Mouse (Mus musculus): ENCODE measurements at regions not wholly inside any gene's neighbourhood (a gene's known extent, or its start where the extent isn't known, plus 50 kb on each side); places are given as distances from the start of the nearest gene placed in this dataset.

GRCm38 (mm10) chr15:50942429-50942828 lies 2942.3 kb upstream of the Gm7489 start:
- Histone ChIP-seq H3K4me3 (ENCODE audit: low read depth, low read length) (no peak overlapping the region), H3K4me2 (ENCODE audit: low read depth) (no peak overlapping the region), H3K27ac (ENCODE audit: low read depth, low read length) (no peak overlapping the region), H3K27me3 (ENCODE audit: control insufficient read depth, insufficient read depth, low read length) (no peaks in the 10 kb centered on the region), H3K36me3 (ENCODE audit: control insufficient read depth, insufficient read depth, low read length) (no peaks in the 10 kb centered on the region), H3K9ac (ENCODE audit: low read length) (no peak overlapping the region), H3K4me1 (ENCODE audit: control insufficient read depth, insufficient read depth, low read length) (no peaks in the 10 kb centered on the region), H3K9me3 (ENCODE audit: control insufficient read depth, low read length) (no peaks in the 10 kb centered on the region)
- no peak for DNase-seq (ENCODE audit: low spot score)
- 93% methylated on average over 5 of the region's 5 CpGs for WGBS
- ATAC-seq (ENCODE audit: insufficient read depth, low FRiP score, low TSS enrichment) = no peak

GRCm38 (mm10) chr15:50944976-50945375 lies 2939.7 kb upstream of the Gm7489 start:
- ATAC-seq (ENCODE audit: insufficient read depth, low FRiP score, low TSS enrichment) = no peak
- Histone ChIP-seq H3K4me1 (ENCODE audit: control insufficient read depth, insufficient read depth, low read length) (no peaks in the 10 kb centered on the region), H3K27ac (ENCODE audit: low read depth, low read length) (no peak overlapping the region), H3K36me3 (ENCODE audit: control insufficient read depth, insufficient read depth, low read length) (no peaks in the 10 kb centered on the region), H3K4me2 (ENCODE audit: low read depth) (no peak overlapping the region), H3K9me3 (ENCODE audit: control insufficient read depth, low read length) (no peaks in the 10 kb centered on the region), H3K9ac (ENCODE audit: low read length) (no peak overlapping the region), H3K4me3 (ENCODE audit: low read depth, low read length) (no peak overlapping the region), H3K27me3 (ENCODE audit: control insufficient read depth, insufficient read depth, low read length) (no peaks in the 10 kb centered on the region)
- no peak for DNase-seq (ENCODE audit: low spot score)
- WGBS = 96% methylated on average over 4 of the region's 4 CpGs

- Histone ChIP-seq H3K4me3 (ENCODE audit: low read depth, low read length) (no peak overlapping the region), H3K27ac (ENCODE audit: low read depth, low read length) (no peak overlapping the region), H3K9me3 (ENCODE audit: control insufficient read depth, low read length) (no peaks in the 10 kb centered on the region), H3K9ac (ENCODE audit: low read length) (no peak overlapping the region), H3K36me3 (ENCODE audit: control insufficient read depth, insufficient read depth, low read length) (no peaks in the 10 kb centered on the region), H3K4me1 (ENCODE audit: control insufficient read depth, insufficient read depth, low read length) (no peaks in the 10 kb centered on the region), H3K27me3 (ENCODE audit: control insufficient read depth, insufficient read depth, low read length) (no peaks in the 10 kb centered on the region), H3K4me2 (ENCODE audit: low read depth) (no peak overlapping the region)
- 87% methylated on average over 3 of the region's 3 CpGs for WGBS
- ATAC-seq (ENCODE audit: insufficient read depth, low FRiP score, low TSS enrichment) = no peak
- DNase-seq (ENCODE audit: low spot score) = no peak
These were observed 2925.6 kb upstream of the Gm7489 start for GRCm38 (mm10) chr15:50959109-50959508.

GRCm38 (mm10) chr15:50963606-50964005 lies 2921.1 kb upstream of the Gm7489 start:
- no peak for DNase-seq (ENCODE audit: low spot score)
- H3K9me3 ChIP-seq (ENCODE audit: control insufficient read depth, low read length) = no peaks in the 10 kb centered on the region
- H3K4me2 ChIP-seq (ENCODE audit: low read depth) = no peak overlapping the region
- no peaks in the 10 kb centered on the region for H3K27me3 ChIP-seq (ENCODE audit: control insufficient read depth, insufficient read depth, low read length)
- 79% methylated on average over 5 of the region's 5 CpGs for WGBS
- H3K4me3 ChIP-seq (ENCODE audit: low read depth, low read length) = no peak overlapping the region
- ATAC-seq (ENCODE audit: insufficient read depth, low FRiP score, low TSS enrichment) = no peak
- no peaks in the 10 kb centered on the region for H3K36me3 ChIP-seq (ENCODE audit: control insufficient read depth, insufficient read depth, low read length)
- no peak overlapping the region for H3K9ac ChIP-seq (ENCODE audit: low read length)
- H3K4me1 ChIP-seq (ENCODE audit: control insufficient read depth, insufficient read depth, low read length) = no peaks in the 10 kb centered on the region; the same call in 1 of the 2 replicates
- H3K27ac ChIP-seq (ENCODE audit: low read depth, low read length) = no peak overlapping the region

DNA sequence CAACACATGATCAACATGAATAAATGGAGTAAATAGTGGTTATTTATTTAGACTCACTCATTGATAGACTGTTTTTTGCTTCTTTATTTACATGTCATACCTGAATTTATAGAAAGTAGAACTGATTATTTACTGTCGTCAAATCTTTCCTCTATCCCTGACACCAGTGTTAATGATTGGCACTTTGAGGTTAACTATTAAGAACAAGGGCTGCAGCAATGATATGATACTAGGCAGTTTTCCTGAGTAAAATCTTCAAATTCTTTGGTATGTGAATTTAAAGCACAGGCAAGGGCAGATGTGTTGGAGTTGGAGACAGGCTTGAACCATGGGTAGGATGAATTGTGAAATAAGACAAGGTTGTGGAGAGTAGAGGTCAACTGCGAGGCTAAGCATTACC lies 2920.5 kb upstream of the Gm7489 start:
- ATAC-seq (ENCODE audit: insufficient read depth, low FRiP score, low TSS enrichment) = no peak
- Histone ChIP-seq H3K9me3 (ENCODE audit: control insufficient read depth, low read length) (no peaks in the 10 kb centered on the region), H3K4me1 (ENCODE audit: control insufficient read depth, insufficient read depth, low read length) (no peaks in the 10 kb centered on the region; the same call in 1 of the 2 replicates), H3K27me3 (ENCODE audit: control insufficient read depth, insufficient read depth, low read length) (no peaks in the 10 kb centered on the region), H3K4me3 (ENCODE audit: low read depth, low read length) (no peak overlapping the region), H3K4me2 (ENCODE audit: low read depth) (no peak overlapping the region), H3K9ac (ENCODE audit: low read length) (no peak overlapping the region), H3K36me3 (ENCODE audit: control insufficient read depth, insufficient read depth, low read length) (no peaks in the 10 kb centered on the region), H3K27ac (ENCODE audit: low read depth, low read length) (no peak overlapping the region)
- DNase-seq (ENCODE audit: low spot score) = no peak
- 92% methylated on average over 2 of the region's 2 CpGs for WGBS

- Histone ChIP-seq H3K36me3 (ENCODE audit: control insufficient read depth, insufficient read depth, low read length) (no peaks in the 10 kb centered on the region), H3K4me1 (ENCODE audit: control insufficient read depth, insufficient read depth, low read length) (no peaks in the 10 kb centered on the region; the same call in 1 of the 2 replicates), H3K9ac (ENCODE audit: low read length) (no peak overlapping the region), H3K9me3 (ENCODE audit: control insufficient read depth, low read length) (no peaks in the 10 kb centered on the region), H3K27me3 (ENCODE audit: control insufficient read depth, insufficient read depth, low read length) (no peaks in the 10 kb centered on the region), H3K27ac (ENCODE audit: low read depth, low read length) (no peak overlapping the region), H3K4me3 (ENCODE audit: low read depth, low read length) (no peak overlapping the region), H3K4me2 (ENCODE audit: low read depth) (no peak overlapping the region)
- ATAC-seq (ENCODE audit: insufficient read depth, low FRiP score, low TSS enrichment) = no peak
- no peak for DNase-seq (ENCODE audit: low spot score)
- WGBS = 72% methylated on average over 2 of the region's 2 CpGs
These were observed 2917.5 kb upstream of the Gm7489 start for GRCm38 (mm10) chr15:50967176-50967575.

DNA sequence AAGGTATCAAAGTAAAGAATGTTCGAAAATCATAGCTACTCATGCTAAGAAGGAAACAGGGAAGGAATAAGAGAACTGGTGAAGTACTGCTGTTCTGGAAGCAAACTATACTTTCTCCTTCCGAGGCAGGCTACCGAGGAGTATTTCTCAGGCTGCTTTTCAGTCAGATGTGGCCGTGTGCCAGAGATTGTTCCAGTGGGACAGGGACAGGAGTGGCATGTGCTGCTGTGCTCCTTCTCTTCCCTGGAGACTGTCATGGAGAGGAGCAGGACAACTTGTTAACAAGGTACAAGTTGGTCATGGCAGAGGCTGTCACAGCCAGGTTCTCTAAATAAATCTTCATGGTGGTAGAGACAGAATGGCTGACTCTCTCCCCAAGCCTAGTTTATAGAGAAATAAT lies 2914.1 kb upstream of the Gm7489 start:
- H3K27ac ChIP-seq (ENCODE audit: low read depth, low read length) = no peak overlapping the region
- no peak overlapping the region for H3K4me2 ChIP-seq (ENCODE audit: low read depth)
- H3K27me3 ChIP-seq (ENCODE audit: control insufficient read depth, insufficient read depth, low read length) = no peaks in the 10 kb centered on the region
- DNase-seq (ENCODE audit: low spot score) (no peak), ATAC-seq (ENCODE audit: insufficient read depth, low FRiP score, low TSS enrichment) (no peak)
- H3K4me1 ChIP-seq (ENCODE audit: control insufficient read depth, insufficient read depth, low read length) = no peaks in the 10 kb centered on the region; the same call in 1 of the 2 replicates
- no peak overlapping the region for H3K9ac ChIP-seq (ENCODE audit: low read length)
- 89% methylated on average over 4 of the region's 4 CpGs for WGBS
- H3K36me3 ChIP-seq (ENCODE audit: control insufficient read depth, insufficient read depth, low read length) = no peaks in the 10 kb centered on the region
- no peak overlapping the region for H3K4me3 ChIP-seq (ENCODE audit: low read depth, low read length)
- no peaks in the 10 kb centered on the region for H3K9me3 ChIP-seq (ENCODE audit: control insufficient read depth, low read length)

DNA sequence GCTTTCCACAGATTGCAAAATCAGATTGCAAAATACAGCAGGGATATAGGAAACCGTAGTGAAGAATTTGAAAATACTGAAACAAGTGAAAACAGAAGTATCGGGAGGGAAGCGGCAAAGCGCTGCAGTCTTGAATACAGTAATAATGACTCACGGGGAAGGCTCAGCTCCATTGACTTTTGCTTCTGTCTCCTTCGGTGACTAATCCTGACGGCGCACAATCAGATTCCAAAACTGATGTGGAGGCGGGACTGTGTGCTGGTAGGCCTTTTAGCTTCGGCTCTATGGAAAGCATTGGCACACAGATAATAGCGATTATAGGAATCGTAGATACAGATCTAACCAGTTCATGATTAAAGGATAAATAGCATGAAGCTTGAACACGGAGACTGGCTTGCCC lies 2912.1 kb upstream of the Gm7489 start:
- H3K36me3 ChIP-seq (ENCODE audit: control insufficient read depth, insufficient read depth, low read length) = no peaks in the 10 kb centered on the region
- H3K27ac ChIP-seq (ENCODE audit: low read depth, low read length) = no peak overlapping the region
- no peak overlapping the region for H3K4me3 ChIP-seq (ENCODE audit: low read depth, low read length)
- ATAC-seq (ENCODE audit: insufficient read depth, low FRiP score, low TSS enrichment) (no peak), DNase-seq (ENCODE audit: low spot score) (no peak)
- no peaks in the 10 kb centered on the region for H3K4me1 ChIP-seq (ENCODE audit: control insufficient read depth, insufficient read depth, low read length)
- no peak overlapping the region for H3K4me2 ChIP-seq (ENCODE audit: low read depth)
- H3K27me3 ChIP-seq (ENCODE audit: control insufficient read depth, insufficient read depth, low read length) = no peaks in the 10 kb centered on the region
- H3K9me3 ChIP-seq (ENCODE audit: control insufficient read depth, low read length) = no peaks in the 10 kb centered on the region
- no peak overlapping the region for H3K9ac ChIP-seq (ENCODE audit: low read length)
- 93% methylated on average over 13 of the region's 13 CpGs for WGBS

- H3K27ac ChIP-seq (ENCODE audit: low read depth, low read length) = no peak overlapping the region
- 81% methylated on average over 9 of the region's 9 CpGs for WGBS
These were observed 2910.5 kb upstream of the Gm7489 start for GRCm38 (mm10) chr15:50974002-50974754.

More at GRCm38 (mm10) chr15:50974002-50974754, 2910.5 kb upstream of the Gm7489 start:
- no peaks in the 10 kb centered on the region for H3K36me3 ChIP-seq (ENCODE audit: control insufficient read depth, insufficient read depth, low read length)
- no peaks in the 10 kb centered on the region for H3K27me3 ChIP-seq (ENCODE audit: control insufficient read depth, insufficient read depth, low read length)
- no peak overlapping the region for H3K9ac ChIP-seq (ENCODE audit: low read length)
- DNase-seq (ENCODE audit: low spot score) = no peak
- no peaks in the 10 kb centered on the region for H3K4me1 ChIP-seq (ENCODE audit: control insufficient read depth, insufficient read depth, low read length)
- H3K4me2 ChIP-seq (ENCODE audit: low read depth) = no peak overlapping the region
- ATAC-seq (ENCODE audit: insufficient read depth, low FRiP score, low TSS enrichment) = no peak
- H3K9me3 ChIP-seq (ENCODE audit: control insufficient read depth, low read length) = no peaks in the 10 kb centered on the region
- no peak overlapping the region for H3K4me3 ChIP-seq (ENCODE audit: low read depth, low read length)

All from neural tube, embryonic 11.5 days (tissue).